Mouse (Mus musculus) ZHBTc4 (cell line): ENCODE measurements around the gene Fasl.
A peak's percentile ranks its signal among the peaks of the same experiment; 100 is the strongest.

Experiments
- DNase-seq: peaks from one replicate; pipeline ENCODE4 v3.0.0-alpha.2; 2011; ENCODE audit warnings: low read depth, low spot score

Gene Fasl

DNA sequence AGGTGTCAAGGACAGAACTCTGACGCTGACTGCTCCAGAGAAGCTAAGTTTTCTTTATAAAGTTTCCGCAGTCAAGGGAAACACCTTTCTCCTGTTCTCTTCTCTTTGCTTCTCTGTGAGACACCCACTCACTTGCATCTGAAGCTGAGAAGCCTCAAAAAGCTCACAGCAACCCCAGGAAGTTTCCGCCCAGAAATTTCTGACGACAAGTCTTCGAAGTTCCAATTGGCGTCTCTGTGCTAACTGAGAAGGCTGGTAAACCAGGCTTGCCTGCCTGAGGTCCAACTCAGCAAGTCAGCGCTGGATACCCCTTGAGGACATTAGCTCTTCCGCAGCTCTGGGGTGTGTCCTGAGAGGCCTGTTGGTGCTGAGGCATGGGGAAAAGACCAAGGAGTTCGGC is at the start of gene Fasl:
Gene Fasl, minus strand, starts transcription at position 157 of the 400 bp plus-strand sequence.
- DNase-seq, result peak; percentile 33

DNA sequence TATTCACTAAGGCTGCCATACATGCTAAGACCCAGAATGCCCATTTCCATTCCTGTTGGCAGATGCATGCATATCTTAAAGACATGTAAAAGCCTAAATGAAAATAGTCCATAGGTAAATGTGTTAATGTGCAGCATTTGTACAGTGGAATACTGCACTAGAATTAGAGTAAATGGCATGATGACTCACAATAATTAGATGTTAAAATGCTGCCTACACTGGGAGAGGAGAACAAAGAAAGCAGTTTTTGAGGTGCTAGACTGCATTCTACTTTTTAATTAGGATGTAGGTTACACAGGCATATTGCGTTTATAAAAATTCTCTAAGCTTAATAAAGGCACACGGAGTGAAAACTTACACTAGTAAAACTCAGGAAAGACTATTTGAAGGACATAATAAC is 38.4 kb upstream of the Fasl start:
- no peak for DNase-seq

DNA sequence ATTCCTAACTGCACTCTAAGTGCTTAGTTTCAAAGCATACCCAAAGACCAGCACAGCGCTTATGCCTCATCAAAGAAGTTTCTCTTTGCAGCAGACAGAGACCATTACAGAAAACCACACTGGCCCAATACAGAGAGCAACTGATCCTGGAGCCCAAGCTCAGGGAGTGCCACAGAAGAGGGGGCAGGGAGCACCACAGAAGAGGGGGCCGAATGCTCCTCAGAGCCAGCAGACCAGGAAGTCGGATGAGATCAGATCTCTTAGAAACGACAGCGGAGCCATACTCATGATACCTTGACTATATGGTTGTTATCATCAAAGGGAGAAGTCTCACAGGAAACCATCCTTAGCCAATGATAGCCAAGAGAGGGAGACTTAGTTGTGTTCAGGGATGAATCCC is 21.1 kb upstream of the Fasl start:
- no peak for DNase-seq

DNA sequence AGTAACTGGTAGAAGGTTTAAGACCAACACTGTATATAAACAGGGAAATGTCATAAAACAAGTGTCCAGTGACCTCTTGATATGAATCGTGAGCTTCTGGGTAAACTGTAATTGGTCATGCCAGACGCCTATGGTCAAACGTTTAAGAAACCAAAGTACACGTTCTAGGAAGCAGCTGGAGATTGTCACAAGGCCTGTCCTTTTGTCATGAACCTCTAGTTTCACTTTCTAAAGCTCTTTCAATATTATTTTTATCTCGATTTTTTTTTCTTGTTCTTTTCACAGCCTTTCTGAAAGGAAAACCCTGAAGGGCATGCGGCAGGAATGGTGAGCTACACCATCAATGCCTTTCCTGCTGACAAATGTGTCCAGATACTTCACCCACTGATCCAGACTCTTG is 20.7 kb upstream of the Fasl start:
- no peak for DNase-seq

DNA sequence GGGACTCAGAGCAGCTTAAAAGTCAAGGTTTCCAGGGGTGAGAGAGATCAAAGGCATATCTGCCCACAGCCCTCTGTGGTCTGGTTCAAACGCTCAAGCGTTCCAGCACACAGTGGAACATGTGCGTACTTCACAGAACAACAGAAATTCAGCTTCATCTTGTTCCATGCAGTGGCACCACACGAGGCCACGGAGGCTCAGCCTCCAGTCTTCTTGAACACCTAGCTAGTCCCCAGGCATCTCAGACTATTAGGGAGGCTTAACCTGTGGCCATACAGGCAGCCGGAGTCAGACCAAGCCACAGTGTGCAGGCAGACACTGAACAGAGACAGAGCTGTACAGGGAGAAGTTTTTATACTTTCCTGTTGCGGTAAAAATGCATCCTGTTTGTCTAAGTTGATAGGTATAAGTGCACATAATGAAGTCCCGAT is 16.3 kb upstream of the Fasl start:
- DNase-seq, result no peak

DNA sequence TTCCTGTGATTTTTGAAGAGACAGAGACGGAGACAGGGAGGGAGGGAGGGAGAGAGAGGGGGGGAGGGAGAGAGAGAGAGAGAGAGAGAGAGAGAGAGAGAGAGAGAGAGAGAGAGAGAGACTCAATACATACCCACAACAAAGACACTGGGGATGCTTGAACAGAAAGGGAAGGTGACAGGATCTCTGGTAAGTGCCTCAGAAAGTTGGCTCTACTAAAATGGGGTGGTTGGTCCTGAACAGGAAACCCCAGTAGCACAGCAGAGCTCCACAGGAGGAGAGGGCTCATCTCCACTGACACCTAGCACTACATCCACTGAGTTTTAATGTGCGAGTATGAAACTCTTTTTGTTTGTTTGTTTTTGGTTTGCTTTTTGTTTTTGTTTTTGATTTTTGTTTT is 13.0 kb upstream of the Fasl start:
- no peak for DNase-seq

DNA sequence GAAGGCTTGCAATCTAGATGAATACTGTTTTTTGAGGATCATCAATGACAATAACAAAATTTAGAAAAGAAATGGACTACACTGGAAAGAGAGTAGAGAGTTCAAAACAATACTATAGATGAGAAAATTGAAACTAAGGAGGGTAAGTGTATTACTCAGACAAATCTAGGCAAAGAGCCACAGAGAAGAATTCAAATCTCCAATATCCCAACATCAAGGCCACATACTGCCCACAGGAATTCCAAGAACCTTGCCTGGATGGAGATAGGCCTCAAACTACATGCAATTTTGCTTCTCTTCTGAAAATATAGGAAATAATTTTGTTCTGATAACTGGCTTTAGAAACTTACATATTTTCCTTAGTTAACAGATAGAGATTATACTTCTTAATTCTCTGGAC is 12.0 kb upstream of the Fasl start:
- DNase-seq, result no peak

DNA sequence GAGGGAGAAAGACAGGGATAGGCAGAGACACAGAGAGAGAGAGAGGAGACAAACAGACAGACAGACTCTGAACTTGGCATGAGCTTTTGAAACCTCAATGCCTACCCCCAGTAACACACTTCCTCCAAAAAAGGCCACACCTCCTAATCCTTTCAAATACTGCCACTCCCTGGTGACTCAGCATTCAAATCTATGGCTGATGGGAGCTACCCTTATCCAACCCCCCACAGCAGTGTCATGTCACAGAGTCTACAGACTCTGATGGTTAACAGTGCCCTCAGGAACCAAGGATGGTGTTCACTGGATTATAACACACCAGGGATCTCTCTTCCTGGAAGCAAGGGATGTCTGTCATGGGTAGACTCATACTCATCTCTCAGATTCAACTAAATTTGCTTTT is 11.5 kb upstream of the Fasl start:
- peak; percentile 16 for DNase-seq

DNA sequence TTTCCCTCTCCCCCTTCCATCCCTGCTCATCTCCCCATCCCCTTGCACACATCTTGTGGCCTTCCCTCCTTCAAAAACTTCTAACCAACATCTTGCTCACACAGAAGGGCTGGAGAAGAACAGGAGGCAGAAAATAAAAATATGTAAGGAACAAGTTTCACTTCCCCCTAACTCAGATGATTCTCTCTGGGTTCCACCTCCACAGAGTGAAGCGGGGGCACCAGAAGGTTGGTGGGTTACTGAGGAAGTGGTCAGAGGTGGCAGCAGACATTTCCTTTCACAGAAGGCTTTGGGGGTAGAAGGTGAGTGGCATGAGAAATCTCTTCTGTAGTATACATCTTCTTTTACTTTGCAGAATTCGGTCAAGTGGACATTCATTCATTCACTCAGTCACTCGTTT is 10.6 kb upstream of the Fasl start:
- no peak for DNase-seq

DNA sequence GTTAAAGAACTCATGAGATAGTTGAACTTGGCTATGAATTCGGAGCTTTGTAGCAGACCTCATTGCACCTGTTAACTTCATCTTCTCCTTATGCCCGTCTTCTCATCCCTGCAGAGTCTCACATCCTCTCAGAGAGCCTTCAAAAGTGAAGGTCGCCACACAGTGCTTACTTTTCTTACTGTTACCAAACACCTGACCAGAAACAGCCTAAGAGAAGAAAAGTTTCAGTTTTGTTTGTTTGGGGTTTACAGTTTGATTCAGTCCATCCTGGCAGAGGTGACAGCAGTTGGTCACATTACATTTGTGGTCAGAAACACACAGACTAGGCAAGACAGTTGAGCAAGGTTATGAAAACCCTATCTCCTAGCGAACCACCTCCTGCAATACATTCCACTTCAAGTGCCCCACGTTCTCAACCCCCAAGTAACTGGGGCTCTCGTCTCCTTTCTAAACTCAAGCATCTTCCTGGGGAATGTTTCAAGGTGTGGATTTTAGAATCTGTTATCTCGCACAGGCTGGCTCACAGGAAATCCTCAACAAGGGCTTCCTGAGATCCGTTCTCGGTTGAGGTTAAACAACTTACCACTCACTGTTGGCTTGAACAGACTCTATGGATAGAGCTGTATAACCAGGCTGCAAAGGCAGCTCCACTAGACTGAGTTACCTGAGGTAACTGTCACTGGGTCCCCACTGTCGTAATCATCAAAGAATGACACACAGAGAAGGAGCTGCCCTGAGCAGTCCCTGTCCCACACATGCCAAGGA is 6.3 kb upstream of the Fasl start:
- no peak for DNase-seq

DNA sequence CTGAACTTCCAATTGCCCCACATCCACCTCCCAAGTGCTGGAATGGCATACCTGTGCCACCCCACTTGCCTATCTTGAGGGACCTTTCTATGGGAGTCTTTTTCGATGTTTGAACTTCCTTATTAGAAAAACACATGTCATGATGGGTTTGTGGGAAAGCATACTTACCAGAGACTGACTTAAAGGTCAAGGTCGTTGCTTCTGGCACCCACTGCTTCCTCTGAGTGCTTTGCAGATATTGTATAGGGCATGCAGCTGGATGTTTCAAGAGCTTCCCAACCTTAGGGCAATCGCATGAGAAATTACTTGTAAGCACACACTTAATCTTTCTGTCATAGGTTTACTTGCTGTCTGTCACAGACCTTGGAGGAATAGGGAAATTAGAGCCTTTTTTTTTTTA is 5.0 kb upstream of the Fasl start:
- DNase-seq, result no peak

DNA sequence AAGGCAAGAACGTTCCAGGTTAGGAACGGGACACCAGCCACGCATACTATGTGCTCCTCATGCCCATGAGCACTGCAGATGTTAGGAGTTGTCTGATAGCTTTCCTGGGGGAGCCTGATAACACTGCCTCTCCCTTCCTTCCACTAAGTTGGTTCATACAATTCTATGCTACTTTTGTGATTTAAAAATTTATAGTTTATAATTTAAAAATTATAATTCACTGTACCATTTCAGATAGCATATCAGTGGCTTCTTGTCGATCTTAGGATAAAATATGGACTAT is 4.3 kb upstream of the Fasl start:
- no peak for DNase-seq

DNA sequence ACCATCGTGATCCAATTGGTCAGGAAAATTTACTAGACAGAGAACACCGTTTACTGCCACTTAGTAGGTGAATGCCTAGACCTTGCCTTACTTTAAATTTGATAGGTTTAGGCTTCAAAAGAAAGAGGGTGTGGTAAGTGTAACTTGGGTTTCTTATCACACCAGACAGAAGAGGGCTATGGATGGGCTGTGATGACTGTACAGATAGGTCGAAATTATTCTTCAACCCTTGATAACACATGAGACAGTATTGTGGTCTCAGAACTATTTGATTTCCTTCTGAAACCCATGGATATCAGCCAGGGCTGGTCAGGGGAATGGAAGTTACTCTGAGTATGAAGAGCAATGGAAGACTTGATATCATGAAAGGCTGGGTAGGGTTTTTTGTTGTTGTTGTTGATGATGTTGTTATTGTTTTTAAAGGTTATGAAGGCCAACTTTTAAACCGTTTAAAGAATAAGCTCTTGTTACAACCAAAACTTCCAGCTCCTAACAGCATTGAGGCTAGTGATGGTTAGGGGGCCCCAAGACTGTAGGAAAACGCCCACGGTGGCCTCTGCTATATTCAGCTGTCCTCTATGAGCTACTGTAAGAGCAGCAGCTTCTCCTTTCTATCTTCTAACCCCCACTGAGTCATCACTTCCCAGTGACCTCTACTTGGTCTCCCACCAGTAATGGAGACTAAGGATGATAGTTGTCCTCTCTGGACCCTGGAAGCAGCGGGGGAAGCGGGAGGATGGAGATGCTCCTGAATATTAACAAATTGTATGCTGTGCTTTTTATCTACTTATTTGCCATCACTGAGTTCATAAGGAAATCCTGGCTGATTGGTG is 3.8 kb upstream of the Fasl start:
- no peak for DNase-seq

DNA sequence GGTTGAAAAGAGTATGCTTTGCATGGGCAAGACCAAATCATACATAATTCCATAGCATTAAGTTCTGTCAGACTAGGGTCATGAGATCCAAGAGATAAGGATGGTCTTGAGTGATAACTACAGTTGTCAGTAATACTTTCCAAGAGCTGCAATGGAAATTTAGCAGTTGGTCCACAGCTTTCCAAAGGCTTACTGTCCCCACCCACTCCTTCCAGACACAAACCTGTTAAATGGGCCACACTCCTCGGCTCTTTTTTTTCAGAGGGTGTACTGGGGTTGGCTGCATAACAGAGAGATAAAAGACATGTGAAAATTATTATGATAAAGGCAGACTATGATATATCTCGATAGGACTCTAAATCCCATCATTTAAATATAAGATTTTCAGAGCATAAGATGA is 5.6 kb downstream of the Fasl start:
- no peak for DNase-seq

DNA sequence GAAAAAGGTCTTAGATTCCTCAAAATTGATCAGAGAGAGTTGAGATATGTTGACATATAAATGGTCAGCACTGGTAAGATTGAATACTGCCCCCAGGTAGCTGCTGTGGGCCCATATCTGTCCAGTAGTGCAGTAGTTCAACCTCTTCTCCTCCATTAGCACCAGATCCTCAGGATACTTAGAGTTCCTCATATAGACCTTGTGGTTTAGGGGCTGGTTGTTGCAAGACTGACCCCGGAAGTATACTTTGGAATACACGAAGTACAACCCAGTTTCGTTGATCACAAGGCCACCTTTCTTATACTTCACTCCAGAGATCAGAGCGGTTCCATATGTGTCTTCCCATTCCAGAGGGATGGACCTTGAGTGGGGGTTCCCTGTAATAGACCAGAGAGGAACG is 6.7 kb downstream of the Fasl start:
- DNase-seq, result no peak

DNA sequence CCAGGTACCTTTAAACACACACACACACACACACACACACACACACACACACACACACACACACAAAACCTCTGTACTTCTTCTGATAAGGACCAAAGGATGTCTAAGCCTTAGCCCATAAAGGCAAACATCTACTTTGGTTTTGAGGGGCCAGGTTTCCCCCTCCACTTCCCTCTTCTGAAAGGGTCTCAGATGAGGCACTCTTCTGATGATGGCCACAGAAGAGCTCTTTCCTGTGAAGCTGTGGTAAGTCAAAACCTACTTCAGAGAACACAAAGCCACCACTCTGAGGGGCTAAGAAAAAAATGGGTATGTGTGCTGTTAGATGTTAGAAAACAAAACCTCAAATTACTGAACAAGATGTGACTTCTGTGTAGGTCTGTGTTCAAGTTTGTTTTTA is 9.2 kb downstream of the Fasl start:
- DNase-seq, result no peak

DNA sequence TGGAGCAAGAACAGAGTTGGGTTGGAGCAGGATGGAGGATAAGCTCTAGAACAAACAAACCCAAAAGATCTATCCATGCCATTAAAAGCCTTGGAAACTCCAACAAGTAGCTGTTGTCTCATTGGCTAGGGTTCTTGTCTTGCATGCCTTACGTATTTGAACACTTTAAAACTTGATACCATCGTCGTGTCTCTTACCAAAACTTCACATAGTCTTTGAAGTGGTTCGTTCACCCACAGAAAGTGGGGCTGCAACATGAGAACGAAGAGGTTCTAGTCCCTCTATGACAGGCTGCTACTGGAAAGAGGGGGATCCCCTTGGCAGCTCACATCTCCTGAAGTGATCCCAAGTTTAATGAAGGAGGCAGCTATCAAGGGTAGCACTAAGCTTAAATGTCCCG is 13.1 kb downstream of the Fasl start:
- DNase-seq, result no peak

DNA sequence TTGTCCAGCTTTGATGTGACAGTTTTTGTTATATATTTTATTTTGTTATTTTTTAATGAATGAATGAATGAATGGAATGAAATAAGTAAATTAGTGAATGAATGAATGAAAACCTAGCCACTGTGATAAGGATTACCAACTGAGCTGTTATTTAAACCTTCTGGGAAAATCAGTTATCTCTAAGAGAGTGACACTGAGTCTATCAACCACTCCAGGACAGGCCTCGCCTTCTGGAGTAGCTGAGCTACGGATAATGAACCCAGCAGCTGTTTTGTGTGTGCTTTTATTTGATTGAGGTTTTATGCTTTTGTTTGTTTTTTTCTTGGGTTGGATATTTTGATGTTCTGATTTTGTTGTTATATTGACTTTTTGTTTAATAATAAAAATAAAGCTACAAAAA is 17.0 kb downstream of the Fasl start:
- no peak for DNase-seq

DNA sequence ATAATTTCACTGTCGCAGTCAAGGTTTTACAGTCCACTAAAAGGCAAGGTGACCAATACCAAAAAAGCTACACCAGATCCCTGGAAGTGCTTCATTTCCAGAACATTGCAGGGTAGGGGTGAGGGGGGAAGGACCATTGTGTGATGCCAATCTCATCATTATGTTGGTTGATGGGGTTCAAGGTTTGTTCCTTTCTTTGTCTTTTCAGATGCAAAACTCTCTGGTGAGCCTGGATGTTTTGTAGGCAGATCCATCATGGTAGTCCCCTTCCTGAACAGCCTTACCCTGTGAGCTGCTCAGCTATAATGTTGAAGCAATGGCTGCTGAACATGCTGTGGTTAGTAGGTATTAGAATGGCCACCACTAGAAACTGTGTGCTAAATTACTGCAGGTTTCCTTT is 19.0 kb downstream of the Fasl start:
- DNase-seq, result peak; percentile 31

DNA sequence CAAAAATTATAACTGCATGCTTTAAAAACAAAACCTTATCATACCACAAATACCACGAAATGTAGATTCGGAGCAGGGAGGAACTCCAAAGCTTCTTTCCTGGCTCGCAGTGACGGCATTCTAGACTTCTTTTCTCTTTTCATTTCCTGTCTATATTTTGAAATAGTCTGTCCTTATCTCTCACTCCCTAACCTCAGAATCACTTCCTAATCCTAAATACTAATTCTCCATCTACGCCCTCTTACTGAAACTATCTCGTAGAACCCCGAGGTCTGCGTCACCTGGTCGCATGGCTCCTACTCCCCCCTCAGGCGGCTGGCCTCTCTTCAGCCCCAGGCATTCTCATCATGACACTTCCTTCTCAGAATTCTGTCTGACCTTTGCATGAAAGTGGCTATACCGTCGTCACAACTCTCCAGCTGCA is 21.2 kb downstream of the Fasl start:
- DNase-seq, result no peak

DNA sequence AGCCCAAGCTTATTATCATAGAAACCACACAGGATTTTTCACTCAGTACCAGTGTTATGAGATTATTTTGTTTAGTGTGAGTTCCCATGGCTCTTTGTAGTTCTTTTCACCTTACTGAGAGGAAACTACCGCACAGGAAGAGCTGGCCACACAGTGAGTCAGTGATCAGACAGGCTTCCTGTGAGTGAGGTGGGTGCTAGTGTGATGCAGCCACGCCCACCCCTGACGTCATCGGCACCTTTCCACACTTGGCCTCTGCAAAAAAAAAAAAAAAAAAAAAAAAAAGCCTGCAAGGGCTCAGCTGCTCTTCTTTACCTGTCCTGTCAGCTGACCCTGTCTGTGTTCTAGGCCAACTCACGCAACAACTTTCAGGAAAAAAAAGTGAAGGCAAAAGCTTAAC is 21.6 kb downstream of the Fasl start:
- peak; percentile 37 for DNase-seq

DNA sequence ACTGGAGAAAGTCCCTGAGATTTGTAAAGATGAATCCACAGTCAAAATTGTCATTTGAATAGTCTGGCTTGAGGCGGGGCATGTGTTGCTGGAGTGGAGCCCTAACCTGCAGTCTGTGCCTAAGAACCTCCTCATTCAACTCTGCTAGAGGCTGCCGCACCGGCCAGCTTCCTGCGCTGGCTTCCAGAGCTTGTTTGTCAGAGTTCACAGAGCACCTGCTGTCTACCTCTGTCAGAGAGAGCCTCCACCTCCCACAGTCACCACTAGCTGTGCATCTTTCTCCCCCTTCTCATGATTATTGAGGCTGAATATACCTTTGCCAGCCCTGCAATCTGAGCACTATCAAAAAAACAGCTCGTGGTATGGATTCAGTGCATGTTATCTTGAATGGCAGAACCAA is 22.4 kb downstream of the Fasl start:
- peak; percentile 18 for DNase-seq

DNA sequence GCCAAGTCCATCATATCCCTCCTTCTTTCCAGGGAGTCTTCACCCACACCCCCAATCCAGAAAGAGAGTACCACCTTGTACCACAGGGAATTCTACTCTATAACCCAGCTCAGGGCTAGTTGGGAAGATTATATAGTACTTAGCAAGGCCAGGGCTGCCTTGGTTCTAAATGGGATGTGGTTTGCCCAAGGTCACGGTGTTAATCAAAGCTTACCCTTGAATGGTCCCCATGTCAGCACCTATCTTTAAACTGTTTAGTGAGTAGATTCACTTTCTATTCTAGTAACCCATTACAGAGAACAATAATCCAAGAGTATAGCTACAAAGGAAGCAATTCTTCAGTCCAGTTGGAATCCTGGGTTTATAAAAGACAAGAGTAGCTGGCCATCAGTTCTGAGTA is 23.3 kb downstream of the Fasl start:
- DNase-seq, result no peak
